Mouse (Mus musculus): Measurements from ENCODE around the gene Iqcn.

DNA sequence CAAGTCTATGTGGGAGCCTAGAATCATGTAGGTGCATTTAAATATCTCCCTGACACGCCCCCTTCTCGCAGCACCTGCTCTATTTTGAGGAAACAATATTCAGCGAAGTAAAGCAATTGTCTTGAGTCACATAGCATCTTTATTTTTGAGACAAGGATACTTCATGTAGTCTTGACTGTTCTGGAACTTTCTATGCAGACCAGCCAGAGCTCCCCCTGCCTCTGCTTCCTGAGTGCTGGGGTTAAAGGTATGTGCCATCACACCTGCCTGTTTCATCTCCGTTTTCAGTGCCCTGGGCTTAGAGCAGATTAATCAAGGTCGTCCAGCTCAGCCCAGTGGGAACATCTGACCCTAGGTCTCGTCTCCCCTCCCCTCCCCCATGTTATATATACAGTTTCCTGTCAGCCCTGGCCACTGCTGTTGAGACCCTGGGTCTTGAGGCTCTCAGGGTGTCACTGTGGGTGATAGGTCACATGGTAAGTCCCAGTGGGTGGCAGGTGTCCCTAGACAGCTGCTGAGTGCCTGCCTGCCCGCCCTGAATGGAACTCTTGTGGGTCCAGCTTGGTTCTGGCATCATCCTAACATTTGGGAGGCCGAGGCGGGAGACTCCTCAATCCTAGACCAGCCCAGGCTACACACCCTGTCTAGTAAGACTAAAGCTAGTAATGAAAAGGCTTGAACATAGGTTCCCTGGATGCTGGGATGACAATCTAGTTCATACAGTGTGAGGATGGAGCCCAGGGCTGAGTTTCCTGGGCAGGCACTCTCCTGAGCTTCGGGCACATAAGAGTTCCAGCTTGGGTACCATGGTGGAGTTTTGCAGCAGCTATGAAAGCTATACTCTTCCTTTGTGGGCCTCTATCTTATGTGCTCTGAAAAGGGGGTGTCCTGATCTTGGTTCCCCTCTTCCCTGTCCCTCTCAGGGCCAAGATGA is 1.9 kb upstream of the Iqcn start:
- TF ChIP-seq CTCF (conservative IDR thresholded peaks at IDR 0.05; ENCODE audit: low read length) (no peak), POU5F1 (IDR thresholded peaks at IDR 0.05; ENCODE audit: borderline replicate concordance, low read length) (no peak), NANOG (IDR thresholded peaks at IDR 0.05; ENCODE audit: borderline replicate concordance, low read length) (no peak)
